Mouse (Mus musculus) c-Kit-positive CD71-positive TER-119-positive erythroid progenitor cells, embryonic 14.5 days (primary cell): ENCODE results near the gene Ddx56.
"Not testable (repeated sequence)": the region's sequence is repeated elsewhere in the genome, so short reads cannot be mapped to it uniquely, and the experiment has no call there.

Source experiments
- DNase-seq: peaks from one replicate; pipeline ENCODE4 v3.0.0-alpha.2; 2013; ENCODE audit warnings: low spot score

Gene Ddx56

DNA sequence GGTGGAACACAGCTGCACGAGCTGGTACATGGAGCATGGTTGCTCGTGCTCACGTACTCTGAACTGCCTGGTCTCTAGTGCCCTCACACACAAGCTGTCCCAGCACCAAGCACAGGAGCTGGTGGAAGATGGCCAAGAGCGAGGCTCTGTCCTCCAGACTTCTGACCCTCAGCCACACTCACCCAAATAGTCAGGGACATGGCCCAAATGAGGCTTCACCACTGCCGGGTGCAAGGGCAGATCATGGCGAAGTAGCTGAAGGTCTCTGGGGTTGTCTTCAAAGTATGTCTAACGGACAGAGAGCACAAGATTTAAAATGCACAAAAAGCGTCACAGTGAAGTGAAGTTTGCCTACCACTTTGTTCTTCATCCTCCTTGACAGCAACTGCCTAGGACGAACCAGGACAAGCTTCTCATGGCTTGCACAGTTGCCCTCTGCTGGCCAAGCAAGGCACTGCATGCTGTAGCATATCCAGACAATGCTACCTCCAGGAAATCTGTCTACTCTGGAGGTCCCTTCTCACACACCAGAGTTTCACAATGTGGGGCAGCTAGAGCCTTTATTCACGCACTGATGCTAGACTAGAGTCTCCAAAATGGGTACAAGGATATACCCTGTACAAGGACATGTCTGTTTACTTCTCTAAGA, 6.0 kb downstream of the Ddx56 start:
- DNase-seq: peak; percentile 68

DNA sequence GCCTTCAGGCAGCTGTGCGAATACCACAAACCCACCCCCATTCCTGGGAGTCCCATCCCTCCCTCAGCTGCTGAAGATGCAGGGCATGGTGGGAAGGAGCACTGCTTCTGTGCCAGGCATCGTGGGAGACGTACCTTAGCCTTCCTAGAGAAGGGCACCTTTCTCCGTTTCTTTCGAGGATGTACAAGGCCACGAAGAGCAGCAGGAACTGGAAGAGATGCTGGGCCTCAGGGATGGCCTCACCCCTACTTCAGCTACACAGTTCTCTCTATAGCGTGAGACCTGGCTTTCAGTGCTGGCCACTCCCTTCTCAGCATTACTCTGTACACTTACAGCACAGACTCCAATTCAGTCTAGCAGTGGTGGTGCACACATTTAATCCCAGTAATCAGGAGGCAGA, 8.2 kb downstream of the Ddx56 start:
- no peak for DNase-seq

DNA sequence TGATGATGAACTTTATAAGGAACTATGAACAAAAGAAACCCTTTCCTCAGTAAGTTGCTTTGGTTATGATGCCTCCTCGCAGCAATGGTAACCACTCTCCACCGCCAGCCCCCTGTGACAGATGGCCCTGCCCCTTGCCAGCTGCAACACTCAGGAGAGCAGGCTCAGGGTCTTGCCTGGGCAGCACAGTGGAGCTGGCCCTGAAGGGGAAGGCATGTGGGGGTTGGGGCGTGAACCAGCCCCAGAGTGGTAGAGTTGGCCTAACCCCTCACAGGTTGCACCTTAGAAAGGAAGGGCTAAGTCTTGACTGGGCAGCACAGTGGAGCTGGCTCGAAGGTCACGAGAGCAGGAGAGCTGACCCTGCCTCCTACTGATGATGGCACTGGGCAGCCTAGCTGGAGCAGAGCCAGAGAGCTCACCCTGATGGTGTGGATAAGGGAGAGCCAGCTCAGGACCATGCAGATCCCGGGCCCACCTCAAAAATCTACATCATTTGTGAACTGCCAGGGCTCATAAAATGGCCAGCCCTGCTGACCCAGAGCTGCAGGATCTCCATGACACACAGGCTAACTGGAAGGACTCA, 11.0 kb downstream of the Ddx56 start:
- DNase-seq: no peak

DNA sequence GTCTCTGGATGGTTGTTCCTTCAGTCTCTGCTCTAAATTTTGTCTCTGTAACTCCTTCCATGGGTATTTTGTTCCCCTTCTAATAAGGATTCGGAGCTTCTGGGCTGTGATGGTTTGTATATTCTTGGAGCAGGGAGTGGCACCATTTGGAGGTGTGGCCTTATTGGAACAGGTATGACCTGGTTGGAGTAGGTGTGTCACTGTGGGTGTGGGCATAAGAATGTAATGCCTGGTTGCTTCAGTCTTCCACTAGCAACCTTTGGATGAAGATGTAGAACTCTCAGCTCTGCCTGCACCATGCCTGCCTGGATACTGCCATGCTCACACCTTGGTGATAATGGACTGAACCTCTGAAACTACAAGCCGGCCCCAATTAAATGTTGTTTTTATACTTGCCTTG, 13.0 kb downstream of the Ddx56 start:
- not testable (repeated sequence) for DNase-seq

DNA sequence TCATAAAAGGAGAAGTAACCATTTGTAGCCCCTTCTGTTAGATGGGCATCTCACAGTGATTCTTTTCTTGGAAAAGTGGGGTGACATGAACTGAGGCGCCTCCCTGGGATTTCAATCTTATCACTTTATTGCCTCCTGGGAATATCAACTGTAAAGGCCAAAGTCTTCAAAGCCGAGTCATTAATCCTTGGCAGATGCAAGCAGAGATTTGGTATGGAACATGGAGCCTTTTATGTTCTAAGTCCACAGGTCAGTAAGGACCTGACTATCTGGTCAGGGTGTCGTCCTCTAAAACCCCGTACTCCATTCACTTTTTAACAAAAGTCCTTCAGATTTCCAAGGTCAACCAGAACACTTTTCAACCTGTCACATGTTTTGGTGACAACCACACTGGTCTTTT, 14.7 kb downstream of the Ddx56 start:
- no peak for DNase-seq

DNA sequence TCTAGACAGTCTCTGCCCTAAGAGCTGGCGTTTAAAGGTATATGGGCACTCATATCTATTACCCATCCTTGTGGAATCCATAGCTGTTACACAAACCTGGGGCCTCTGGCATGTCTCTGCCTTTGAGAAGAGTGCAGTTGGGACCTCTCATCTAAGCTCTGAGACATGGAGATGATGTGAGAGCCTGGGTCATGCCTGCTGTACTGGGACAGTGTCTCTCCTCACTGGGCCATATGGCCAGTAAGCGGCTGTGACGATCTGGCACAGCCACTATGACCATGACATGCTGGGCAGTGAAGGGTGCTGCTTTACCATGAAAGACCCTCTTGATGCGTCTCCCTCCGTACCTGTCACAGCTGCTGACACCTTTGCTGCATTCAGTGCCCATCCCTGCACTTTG, 15.3 kb downstream of the Ddx56 start:
- no peak for DNase-seq

DNA sequence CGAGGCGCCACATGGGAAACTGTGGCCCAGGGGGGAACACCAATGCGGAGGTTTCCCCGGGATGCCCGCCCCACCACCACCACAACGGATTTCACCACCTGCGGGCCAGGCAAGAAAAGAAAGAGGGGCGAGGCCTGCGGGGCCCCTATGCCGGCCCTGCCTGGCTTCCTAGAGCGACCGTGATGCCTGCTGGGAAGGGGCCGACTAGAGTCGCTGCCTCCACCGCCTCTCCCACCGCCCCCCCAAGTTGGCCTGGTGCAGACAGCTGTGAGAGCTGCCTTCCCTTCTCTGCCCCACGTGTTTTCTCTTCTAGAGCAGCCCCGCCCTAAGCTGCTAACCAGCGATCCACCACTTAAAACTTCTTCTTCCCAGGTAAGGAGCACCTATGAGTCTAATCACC, 22.9 kb downstream of the Ddx56 start:
- DNase-seq: no peak

DNA sequence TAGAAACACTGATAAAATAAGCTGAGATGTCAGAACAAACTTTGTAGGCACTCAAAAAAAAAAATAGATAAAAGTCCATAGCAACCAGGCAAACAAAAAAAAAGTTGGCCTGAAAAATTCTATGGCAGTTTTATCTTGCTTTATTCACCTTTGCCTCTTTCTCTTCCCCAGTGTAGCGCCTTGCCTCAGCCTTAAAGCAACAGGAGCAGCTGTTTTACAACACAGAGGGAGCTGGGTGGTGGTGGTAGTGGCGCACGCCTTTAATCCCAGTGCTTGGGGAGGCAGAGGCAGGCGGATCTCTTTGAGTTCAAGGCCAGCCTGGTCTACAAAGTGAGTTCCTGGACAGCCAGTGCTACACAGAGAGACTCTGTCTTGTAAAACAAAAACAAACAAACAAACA, 34.5 kb downstream of the Ddx56 start:
- DNase-seq: no peak

DNA sequence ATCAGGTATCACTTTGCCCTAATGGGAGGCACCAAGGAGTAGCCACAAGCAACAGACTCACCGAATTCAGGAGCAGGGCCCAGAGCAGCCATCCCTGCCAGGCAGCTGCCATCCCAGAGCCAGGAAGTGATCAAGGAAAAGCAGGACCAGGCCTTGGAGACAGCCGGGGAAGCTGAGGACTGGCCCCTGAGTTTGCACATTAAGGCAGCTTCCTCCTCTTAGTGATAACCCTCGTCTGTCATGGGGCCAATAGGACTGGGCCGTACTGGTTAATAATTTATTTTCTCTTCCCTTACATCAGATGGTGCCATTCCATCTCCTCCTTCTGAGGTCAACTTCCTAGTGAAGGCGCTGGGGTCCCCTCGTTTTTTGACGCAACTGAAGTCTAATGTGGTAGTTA, 37.6 kb downstream of the Ddx56 start, which contains the start of gene Npc1l1:
TSS of gene Npc1l1 (minus strand) at position 132 of the 400 bp plus-strand sequence.
- DNase-seq: no peak

DNA sequence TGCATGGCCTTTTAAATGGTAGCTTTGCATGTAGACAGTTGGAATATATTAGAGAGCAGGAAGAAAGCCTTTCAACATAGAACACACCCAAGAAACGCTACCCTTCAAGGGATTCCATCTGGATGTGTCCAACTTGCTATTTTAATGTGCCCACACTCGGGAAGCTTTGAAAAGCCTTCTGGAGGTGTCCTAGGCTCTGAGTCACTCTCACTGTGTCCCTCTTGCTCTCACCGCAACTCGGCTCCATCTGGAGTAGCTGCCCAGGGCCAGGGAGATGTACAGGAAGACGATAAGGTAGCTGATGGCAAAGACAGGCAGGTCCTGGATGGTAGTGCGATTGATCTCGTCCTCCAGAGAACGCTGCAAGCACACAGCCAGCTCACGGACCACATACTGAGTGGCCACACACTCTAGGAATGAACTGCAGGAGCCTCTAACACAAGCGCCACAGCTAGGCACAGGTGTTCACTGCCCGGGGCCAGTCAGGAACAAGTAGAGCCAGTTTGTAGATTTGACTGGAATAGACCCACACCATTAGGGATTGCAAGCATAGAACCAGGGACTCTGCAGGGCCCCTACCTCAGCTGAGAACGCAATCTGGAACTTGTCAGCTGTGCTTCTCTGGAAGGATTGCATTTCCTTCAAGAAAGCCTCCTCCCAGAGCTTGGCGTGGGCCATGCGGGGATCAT, 42.9 kb downstream of the Ddx56 start:
- no peak for DNase-seq

DNA sequence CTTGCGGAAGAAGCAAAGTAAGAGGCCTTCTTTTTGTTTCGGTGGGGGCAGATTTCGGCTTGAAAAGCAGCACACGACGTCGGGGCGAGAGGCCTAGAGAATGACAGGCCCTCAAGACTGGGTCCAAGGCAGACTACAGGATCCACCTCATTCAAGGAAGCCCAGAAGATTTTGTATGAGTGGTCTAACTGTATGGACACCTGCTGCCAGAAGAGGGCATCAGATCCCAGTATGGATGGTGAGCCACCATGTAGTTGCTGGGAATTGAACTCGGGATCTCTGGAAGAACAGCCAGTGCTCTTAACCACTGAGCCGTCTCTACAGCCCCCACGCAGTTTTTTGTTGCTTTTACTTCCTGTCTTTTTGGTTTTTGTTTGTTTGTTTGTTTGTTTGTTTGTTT, 45.4 kb downstream of the Ddx56 start:
- DNase-seq: no peak

DNA sequence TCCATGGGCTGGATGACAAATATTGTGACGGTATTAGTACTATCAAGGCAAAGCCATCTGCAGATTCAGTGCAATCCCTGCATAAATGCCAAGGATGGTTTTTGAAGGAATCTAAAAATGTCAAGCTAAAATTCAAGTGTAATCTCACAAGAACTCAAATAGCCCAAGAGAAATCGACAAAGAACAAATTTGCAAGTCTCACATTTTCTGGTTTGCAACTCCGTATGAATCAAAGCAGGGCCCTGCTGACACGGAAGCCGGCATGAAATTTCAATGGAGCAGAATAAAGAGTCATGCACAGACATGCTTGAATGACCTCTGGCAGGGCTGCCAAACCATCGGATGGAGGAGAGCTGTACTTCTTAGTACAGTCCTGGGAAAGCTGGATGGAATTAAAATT, 47.6 kb downstream of the Ddx56 start:
- DNase-seq: no peak

DNA sequence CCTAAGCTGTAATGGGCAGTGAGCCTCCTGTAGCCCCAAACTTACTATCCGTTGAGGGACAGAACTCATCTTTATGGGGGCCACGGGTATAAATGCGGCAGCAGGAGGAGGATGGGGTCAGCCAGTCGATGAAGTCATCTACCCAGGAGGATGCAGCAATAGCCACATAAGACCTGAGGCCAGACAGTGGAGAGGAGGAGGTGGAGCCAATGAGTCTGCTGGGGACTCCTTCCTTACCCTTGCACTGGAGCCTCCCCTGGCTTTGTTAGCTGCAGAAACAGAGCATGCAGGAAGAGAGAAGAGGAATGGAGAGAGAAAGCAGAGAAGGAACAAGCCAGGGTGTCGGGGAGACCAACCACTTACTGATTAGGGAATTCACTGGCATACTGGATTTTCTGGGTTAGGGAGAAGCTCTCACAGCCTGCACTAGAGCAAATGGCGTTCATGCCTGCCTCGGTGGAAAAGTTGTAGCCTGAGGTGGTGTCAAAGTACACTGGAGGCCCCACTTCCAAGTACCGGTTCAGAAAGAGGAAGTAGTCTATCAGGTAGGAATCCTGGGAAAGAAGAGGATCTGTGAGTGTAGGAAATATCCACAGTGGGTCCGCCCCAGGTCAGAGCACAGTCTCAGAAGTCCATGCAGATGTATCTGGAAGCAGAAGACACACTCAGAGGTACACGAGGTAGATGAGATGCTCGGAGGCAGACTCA, 49.2 kb downstream of the Ddx56 start:
- DNase-seq: no peak

DNA sequence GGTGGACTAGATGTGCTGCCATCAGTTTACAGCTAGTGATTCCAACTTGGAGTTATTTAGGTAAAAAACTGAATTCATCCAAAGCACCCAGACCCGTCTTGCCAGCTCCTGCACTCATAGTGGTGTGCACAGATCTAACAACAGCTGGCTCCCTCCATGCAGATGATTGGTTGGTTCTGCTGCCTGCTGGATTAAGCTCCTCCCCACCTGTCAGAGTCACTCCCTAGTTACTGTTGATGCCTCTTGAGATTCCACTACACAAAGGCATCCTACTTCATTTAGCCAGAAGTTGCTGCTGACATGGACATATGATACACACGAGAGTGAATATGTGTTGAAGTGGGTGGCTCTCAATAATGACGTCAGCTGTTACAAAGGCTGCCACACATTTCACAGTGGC, 50.7 kb downstream of the Ddx56 start:
- no peak for DNase-seq
